Mouse (Mus musculus): ENCODE measurements around the gene Ttc22.
A peak's percentile ranks its signal among the peaks of the same experiment; 100 is the strongest.

The Ttc22 gene

DNA sequence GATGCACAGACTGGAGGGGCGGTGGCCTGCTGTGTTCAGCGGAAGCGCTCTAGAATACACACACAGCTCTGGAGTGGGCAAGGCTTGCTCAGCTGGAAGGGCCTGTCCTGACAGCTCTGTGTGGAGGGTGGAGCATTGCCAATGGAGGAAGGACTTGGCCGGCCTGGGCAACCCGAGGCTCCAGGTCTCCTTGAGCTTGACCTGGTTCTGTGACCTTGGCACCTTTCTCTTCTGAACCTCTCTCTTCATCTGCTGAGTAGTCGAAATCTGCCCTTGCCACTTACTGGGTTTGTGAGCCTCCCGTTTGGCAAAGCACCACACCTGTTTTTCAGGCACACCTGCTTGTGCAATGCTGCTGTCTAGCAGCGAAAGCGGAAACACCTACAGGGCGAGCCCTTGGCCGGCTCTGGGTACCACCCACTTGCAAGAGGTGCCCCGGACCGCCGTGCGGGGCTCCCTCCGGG, at the start of gene Ttc22:
TSS of gene Ttc22 (plus strand) at position 403 of the 464 bp plus-strand sequence.
- DNase-seq (ENCODE audit: low spot score): no peak

DNA sequence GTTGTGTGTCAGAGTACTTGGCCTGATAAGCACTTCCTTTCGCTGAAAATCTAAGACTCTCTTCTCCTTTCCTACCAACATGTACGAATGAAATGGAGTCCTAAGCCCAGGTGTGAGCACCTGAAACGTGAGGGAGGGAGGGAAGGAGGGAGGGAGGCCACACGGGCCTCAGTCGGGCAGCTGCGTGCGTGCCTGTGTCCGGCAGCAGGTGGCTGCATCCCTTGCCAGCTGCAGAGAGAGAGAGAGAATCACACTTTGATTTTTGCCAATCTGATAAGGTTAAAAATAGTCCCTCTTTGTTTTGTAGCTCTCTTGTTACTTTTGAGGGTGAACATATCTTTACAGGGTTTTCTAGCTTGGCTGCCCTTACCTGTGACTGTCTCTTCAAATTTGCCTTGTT, 47.2 kb upstream of the Ttc22 start:
- no peak for DNase-seq (ENCODE audit: low spot score)

DNA sequence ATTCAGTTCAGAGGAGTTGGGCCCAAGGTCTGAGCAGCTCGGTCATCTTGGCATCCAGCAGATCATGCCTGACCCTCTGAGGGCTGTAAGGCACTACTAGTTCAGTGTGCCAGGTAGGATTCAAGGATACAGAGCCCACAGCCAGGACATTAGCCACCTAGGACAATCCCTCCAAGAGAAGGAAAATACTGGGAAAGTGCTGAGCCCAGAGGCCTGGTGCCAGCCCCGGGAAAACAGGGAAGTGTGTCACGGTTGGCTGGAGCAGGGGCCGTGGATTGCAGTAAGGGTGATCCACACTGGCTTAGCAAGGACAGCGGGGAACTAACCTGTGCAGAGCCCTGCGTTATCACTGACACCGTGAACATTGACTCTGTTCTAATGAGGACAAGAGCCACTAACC, 44.7 kb upstream of the Ttc22 start:
- no peak for DNase-seq (ENCODE audit: low spot score)

DNA sequence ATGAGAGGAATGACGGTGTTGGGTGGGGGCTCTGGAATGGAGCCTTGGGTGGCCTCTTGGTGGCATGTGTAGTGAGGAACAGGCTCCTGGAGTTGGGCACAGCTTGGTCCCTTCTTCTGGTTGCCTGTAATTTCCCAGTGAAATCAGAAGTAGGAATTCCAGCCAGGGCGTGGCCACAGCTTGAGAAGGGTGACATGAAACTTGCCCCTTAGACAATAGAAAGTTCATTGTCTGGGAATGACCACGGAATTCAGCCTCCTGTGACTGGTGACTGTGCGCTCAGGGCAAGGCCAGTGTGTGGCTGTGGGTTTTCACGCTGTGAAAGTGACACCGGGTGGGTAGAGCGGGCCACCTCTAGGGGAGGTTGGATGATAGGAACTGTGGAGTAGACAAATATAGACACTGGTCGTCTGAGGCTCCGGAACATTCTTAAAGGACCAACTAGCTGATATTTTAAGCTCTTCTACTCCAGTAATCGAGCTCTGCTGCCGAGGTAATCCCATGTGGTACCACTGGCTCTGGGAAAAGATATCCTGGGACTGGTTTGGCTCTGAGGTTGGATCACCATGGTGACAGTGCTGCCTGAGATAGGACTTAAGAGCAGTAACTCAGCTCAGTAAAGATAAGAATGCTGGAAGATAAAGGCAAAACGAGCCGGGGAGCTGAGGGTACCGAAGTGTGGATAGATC, 40.9 kb upstream of the Ttc22 start:
- DNase-seq (ENCODE audit: low spot score): no peak

DNA sequence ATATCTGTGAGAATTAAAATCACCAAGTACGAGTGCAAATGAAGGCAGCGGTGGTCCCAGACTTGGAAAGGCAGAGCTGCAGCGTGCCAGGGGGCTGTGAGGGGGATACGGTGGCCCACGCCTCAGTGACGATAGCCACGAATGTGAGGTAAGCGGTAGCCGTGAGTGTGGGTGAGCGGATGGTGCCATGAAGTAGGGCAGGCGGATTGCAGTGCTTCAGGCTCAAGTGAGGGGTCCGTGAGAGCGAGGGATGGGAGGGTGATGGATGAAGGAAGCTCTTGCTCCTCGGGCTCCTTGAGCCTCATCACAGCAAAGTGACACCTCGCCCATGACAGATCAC, 40.4 kb upstream of the Ttc22 start:
- no peak for DNase-seq (ENCODE audit: low spot score)

DNA sequence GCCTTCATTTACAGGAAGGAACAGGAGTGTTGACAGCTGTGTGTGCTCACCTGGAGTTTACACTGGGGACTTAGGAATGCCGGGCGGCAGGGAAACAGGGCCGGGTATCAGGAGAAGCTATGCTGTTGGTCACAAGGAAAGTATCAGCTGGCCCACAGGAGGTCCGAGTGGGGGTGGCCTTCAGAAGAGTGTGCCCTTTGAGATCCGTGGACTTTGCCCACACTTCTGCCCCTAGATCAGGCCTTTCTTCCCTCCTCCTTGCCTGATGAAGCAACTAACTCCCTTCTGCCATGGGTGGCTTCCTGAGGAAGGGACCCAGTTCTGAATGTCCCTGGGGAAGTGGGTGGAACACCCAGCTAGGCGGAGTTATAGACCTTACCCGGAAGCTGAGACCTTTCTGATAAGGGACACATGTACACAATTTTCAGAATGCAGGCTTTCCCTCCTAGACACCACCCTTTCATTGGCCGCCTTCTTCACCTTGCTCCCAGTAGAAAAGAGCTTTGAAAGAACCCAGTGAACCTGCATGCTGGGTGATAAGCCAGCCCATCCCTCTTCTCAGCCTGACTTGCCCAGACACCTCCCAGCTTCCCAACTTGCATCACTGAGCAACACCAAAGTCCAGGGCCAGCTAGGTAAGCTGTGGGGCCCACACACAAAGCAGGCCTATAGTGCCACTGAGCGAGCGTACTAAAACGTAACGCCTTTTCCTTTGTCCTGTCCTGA, 39.6 kb upstream of the Ttc22 start:
- no peak for DNase-seq (ENCODE audit: low spot score)

DNA sequence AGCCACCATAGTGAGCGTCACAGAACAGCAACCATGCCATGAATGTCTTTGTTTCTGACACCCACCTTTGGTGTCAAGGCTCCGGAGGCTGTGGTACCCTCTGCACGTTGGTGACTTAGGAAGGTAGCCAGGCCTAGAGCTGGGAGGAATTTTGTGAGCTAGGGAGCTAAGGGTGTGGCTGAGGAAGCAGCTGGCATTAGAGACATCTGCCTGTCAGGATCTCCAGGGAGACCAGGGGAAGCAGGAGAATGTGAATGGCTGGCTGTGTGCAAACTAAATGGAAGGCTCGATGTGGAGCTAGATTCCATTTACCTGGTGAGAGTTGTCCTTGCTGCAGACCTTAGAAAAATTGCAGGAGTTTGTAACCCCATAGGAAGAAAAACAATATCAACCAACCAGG, 37.6 kb upstream of the Ttc22 start:
- DNase-seq (ENCODE audit: low spot score): no peak

DNA sequence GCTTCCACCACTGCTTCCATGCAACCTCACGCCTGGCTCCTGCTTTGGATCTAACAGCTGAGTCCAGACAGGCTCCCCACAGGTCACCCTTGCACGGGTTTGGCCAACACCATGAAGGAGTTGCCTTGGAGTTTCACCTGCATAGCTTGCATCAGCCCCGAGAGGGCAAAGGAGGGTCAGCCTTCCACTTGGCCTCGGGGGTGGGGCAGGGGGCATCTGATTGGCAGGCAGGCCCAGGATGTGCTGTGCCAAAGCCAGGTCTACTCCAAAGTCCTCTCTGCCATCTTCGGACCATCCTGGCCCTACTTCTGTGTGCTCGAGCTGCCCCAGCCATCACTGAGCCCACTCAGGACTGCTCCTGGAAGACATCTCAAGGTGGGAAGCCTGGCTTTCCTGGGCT, 35.2 kb upstream of the Ttc22 start:
- DNase-seq (ENCODE audit: low spot score): no peak

DNA sequence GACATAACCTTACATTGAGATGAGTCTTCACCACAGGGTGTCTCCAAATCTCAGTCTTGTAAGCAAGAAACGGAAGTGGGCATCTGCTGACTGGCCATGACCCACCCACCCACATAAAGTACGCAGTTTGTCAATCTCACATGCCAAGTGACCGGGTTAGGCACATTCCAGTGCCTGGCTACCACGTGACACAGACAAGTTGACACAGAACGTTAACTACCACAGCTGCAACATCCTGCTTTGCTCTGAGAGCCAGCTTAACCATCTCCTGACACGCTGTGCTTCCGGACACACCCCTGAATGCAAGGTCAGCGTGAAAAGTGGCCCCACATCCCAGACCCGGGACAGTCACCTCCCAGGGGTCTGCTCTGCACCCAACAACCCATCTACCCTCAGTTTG, 32.1 kb upstream of the Ttc22 start:
- DNase-seq (ENCODE audit: low spot score): no peak

DNA sequence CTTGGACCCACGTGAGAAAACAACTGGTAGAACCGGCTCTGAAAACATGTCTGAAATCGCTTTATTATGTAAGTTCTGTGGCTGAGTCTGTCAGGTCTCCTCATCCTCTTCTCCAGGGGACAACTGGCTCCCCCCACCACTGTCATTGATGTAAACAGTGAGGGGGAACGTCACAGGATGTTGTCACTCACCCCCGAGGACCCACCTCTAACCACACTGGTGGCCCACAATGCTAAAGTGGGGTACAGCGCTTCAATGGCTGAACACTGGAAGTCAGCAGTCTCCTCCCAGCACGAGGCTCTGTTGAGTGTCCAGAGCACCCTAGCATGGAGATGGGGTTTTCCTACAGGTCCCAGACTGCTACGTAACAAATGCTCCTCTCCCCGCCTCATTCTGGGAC, 31.4 kb upstream of the Ttc22 start:
- no peak for DNase-seq (ENCODE audit: low spot score)

DNA sequence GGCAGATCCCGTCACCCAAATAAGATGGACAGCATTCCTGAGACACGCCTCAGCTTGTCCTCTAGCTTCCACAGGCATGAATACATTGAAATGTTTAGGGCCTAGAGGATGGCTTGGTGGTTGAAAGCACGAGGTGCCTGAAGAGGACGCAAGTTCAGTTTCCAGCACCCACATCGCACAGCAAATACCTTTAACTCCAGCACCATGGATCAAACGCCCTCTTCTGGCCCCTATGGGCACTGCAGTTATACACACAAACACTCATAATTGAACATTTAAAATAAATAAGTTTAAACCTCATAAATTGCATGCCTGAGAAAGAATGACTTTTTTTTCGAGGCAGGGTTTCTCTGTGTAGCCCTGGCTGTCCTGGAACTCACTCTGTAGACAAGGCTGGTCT, 28.6 kb upstream of the Ttc22 start:
- peak; percentile 20 for DNase-seq (ENCODE audit: low spot score)

DNA sequence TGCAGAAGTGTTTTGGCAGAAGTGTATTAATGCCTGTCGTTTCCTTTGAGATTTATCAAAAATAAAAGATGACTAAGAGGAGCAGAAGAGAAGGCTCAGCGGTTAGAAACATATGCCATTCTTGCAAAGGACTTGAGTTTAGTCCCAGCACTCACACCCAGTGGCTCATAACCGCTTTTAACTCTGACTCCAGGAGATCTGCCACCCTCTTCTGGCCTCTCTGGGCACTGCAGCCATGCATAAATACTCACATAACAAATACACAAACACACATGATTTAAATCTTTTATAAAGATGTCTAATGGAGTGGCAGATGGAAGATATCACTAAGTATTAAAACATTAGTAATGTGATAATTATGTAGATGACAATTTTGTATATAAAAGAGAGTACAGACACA, 26.0 kb upstream of the Ttc22 start:
- no peak for DNase-seq (ENCODE audit: low spot score)

DNA sequence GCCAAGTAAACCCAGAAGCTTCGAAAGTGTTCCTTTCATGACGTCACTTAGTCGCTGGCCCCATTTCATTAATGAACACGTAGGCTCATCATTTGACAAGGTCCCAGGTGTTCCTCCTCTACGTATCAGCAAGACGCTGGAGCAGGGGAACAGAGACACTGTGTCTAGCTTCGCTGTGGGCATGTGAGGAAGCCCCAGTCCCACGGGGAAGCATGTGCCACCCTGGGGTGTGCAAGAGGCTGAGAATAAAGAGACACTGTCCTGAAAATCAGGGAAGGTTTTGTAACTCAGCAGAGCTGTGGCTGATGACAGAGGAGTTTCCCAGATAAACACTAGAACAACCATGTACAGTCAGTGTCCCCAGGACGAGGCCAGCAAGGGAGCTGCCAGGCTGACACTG, 25.2 kb upstream of the Ttc22 start:
- DNase-seq (ENCODE audit: low spot score): no peak

DNA sequence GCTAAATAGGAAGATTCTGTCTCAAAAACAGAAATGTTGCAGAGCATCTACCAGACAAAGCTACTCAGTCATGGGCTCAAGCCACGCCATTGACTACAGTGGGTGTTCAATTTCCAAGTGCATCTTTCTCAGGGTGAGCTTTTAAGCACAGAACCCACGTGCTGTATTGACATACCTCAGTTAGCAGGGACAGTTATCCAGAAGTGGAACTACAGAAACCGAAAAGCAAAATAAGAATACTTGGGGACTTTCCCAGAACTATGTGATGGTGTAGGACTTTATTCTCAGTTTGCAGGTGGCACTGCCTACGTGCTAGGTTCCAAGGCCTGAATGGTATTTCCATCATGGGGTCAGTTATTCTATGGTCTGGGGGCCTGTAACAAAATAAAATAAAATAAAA, 24.5 kb upstream of the Ttc22 start:
- no peak for DNase-seq (ENCODE audit: low spot score)

DNA sequence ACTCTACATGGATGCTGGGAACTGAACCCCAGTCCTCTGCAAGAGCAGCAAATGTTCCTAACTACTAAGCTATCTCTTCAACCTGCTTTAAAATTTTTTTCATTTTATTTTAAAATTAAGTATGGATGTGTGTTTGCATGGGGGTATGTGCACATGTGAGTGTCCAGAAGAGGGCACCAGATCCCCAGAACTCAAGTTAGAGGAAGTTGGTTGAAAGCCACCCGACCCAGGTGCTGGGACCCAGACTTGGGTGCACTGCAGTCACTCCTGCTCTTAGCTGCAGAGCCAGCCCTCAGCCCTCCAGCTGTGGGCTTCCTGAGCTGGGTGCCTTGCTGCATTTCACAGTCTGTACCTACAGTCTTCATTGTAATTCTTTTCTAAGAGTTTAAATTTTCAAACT, 22.8 kb upstream of the Ttc22 start:
- no peak for DNase-seq (ENCODE audit: low spot score)

DNA sequence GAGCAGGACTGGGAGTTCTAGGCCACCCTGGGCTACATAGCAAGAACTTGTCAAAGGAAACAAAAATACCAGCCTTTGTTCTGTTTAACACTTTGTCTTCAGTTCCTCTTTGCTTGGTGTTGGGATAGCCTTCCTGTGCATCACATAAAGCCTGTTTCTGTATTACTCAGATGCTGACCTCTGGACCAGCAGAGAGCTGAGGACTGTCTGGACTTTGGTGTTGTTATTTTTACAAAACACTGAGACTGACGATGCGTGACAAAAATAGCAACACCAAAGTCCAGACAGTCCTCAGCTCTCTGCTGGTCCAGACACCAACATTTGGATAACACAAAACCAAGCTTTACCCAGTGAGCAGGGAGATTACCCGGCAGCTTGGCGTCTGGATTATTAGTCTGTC, 21.5 kb upstream of the Ttc22 start:
- DNase-seq (ENCODE audit: low spot score): no peak

DNA sequence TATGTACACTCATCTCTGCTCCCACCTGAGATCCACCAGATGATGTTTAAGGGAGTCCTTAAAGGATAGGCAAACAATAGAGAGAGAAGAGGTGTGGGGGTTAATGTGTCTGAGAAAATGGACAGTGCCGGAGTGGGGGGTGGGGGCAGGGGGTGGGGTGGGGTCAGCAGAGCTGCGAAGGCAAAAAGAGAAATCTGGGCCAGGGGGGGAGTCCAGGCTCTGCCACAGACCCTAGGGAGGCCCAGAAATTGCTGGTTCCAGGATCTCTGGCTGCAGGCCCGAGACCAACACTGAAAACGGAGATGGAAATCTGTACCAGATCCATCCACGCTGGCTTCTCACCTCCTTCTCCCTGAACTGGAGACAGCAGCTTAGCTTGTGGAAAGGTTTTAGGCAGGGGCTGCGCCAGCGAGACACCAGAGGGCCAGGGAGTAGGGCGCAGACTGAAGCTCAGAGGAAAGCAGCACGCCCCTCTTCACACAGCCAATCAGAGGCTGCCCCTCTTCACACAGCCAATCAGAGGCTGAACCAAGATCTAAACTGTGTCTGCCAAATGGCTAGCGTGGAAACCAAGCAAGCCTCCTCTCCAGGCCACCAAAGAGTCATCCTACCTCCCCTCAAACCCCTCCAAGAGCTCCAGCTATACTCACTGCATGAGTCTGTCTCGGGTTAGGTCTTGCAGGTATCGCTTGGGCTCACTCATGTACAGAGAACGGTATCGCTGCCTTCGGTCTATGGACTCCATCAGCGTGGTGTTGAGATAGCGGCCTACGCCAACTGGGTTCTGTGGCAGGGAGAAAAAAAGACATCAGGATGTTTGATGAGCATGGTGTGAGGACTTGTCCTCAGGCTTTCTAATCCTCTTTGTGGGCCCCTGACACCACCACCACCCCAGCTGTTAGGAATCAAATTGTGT, 15.3 kb upstream of the Ttc22 start:
- DNase-seq (ENCODE audit: low spot score): peak; percentile 56

DNA sequence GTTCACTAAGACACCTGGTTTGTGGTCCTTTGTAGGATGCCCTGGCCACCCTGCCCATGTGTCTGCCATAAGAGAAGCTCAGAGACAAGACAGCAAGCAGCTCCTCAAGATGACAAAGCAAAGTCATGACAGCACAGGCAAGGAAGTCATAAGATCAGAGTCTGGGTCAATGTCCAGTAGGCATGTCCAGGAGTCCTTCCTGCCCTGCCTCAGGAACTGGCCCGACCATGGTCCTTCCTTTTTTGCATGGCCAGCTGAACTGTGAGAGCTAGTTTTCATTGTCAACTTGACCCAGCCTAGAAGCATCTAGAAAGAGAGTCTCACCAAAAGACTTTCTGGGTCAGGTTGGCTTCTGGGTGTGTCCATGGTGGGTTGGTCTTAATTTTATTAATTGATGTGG, 14.3 kb upstream of the Ttc22 start:
- no peak for DNase-seq (ENCODE audit: low spot score)

DNA sequence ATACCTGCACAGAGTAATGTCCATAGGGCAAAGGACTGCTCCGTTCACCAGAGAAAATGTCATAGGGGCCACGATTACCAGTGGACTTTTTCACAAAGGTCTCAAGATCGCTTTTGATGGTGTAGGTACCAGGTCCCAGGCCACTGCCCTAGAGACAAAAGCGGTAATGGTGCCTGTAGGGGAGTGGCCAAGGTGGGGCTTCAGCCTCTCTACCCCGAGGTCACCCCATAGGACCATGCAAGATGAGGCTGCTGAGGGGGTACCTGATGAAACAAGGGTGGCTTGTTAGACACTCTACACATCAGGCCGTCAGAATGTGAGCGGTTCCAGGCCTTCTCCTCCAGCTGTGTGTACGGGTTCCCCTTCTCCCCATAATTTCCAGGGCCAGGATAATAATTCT, 9.1 kb upstream of the Ttc22 start:
- DNase-seq (ENCODE audit: low spot score): no peak

DNA sequence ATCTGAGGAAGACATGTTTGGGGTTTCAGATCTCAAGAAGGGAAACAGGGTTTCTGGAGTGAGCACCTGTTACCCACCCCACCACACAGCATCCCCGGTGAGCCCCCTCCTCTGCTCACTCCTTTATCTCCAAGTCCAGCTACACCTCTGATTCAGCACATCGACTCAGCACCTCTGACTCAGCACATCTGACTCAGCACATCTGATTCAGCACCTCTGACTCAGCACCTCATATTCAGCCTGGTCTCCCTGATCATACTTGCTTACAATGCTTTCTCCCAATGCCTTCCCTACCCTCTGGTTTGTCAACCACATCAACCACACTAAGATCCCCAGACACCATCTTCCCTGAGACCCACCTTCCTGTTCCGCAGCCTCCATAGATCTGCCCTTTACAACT, 8.7 kb upstream of the Ttc22 start:
- DNase-seq (ENCODE audit: low spot score): no peak

DNA sequence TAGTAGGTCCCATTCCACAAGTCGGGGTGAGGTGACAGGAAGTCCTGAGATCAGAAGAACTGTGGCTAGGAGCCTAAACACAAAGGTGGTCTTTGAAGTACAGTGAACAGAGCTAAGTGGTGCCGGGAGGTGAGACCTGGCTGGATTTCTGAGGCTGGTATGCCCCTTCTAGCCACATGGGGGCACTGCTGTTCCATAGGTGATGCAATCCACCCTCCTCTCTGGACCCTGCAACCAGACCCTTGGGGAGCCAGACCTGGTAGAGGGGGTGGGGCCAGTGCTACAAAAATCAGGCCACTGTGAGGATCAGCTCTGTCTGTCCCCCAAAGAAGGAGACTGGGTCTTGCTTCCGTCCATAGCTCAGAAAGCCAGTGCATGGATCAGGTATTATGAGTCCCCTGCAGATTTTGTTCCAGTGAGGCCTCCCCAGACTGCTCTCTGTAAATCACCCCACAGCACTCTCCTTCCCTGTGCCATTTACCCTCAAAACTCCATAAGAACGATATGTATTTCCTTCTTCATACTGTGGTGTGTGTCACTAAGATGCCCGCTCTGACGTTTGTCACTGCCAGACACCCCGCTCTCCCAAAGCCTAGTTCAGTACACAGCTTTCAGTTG, 7.9 kb upstream of the Ttc22 start:
- peak; percentile 94 for DNase-seq (ENCODE audit: low spot score)

DNA sequence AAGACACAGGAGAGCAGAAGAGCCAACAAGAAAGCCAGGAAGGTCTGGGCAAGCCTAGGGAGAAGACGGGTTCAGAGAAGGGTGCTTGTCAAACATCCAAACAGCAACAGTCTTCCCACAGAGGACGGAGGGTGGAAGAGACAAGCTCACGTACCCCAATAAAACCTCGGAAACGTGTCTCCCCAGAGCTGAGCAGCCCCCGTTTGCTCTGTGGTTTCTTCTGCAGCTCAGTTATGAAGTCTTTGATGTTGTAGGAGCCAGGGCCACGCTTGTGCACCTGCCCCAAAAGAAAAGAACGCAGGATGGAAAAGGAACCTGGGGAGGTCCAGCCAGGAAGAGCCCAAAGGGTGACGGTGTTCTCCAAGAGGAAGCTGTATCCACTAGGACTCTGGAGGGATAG, 7.4 kb upstream of the Ttc22 start:
- no peak for DNase-seq (ENCODE audit: low spot score)

DNA sequence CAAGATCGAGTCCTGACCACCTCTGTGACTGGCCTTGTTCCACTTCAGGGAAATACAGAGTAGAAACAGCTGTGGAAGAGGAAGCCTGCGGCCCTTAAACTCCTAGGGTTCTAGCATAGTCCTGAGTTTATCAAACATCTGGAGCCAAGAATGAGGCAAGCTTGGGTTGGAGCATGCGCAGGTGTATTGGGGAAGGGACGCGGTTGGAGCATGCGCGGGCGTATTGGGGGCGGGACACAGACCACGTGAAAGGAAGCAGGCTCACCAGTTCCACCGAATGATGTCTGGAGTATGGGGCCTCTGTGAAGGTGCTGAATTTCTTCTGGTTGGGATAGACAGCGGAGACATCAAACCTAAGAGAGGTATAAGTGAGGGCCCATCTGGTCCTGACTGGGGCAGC, 6.6 kb upstream of the Ttc22 start:
- DNase-seq (ENCODE audit: low spot score): no peak
